ENCODE assay signal across 25 mouse cellular contexts in genomic region chr6:48979616-48980015, GRCm38 (mm10). TPM values are rescaled to one million over a fixed set of nuclear protein-coding genes. Genes with fewer than 3 reads are reported as not detected.
A peak's percentile ranks its signal among the peaks of the same experiment; 100 is the strongest.
DNase-seq lines count a peak whose midpoint lies in the region.
"Had no signal": no experiment of that assay in that cellular context is flagged by ENCODE, and none has a peak within 500 bp of the region (broad histone marks: within the 10 kb centered on the region; RNA-seq: fewer than 3 reads in every experiment).

No protein-coding gene starts in this region.

- intact Hi-C loops in heart, postnatal 14 days (cut with DNase I): no loop called here

- DNase-seq in adrenal gland, adult 2 months: peak; percentile 34
- DNase-seq in adrenal gland, postnatal 36 days: no peak
- DNase-seq in heart, adult 11 months: peak; percentile 72
- no peak for DNase-seq in heart, postnatal 14 days
- DNase-seq: adrenal gland, adult 8-10 months; adrenal gland, postnatal 10 days; adrenal gland, postnatal 14 days; adrenal gland, postnatal 25 days; B cell, adult 2 months; cerebellum, adult 11 months; cerebellum, adult 11-12 months; cerebellum, adult 18-20 months; cerebellum, adult 2 months; cerebellum, adult 8-10 months had no signal

RNA-seq across cellular contexts. Expression of gene Doxl2, which starts 4.9 kb away (rescaled TPM):
- not detected for total RNA-seq in adrenal gland, adult 2 months (2021)
- not detected in 2 replicates for polyA plus RNA-seq in adrenal gland, adult 2 months (2012; rRNA removed)
- not detected for total RNA-seq in adrenal gland, postnatal 36 days (2021)
- not detected for total RNA-seq in heart, postnatal 14 days (2021)
- total RNA-seq: adrenal gland, adult 18-20 months; adrenal gland, postnatal 10 days; adrenal gland, postnatal 14 days; adrenal gland, postnatal 25 days; adrenal gland, postnatal 4 days; CH12.LX; G1E; MEL had no signal
- polyA plus RNA-seq: brain, embryonic 14.5 days; C2C12; CD4-positive, CD25-positive, alpha-beta regulatory T cell, adult 4 months; cerebellum, adult 2 months; G1E; Patski had no signal

RNA-seq across cellular contexts. Expression of gene Svs1, which starts 7.0 kb away (rescaled TPM):
- total RNA-seq in adrenal gland, adult 2 months (2021): not detected
- not detected in 2 replicates for polyA plus RNA-seq in adrenal gland, adult 2 months (2012; rRNA removed)
- not detected for total RNA-seq in adrenal gland, postnatal 36 days (2021)
- not detected for total RNA-seq in heart, postnatal 14 days (2021)
- total RNA-seq: adrenal gland, adult 18-20 months; adrenal gland, postnatal 10 days; adrenal gland, postnatal 14 days; CH12.LX; ES-E14; MEL had no signal
- polyA plus RNA-seq: activated CD4-positive, CD25-positive, alpha-beta regulatory T cell, adult 4 months; brain, embryonic 14.5 days; C2C12; CD4-positive, CD25-positive, alpha-beta regulatory T cell, adult 4 months; cerebellum, adult 2 months; G1E; Patski had no signal

RNA-seq across cellular contexts. Expression of gene 1600015I10Rik, which starts 49.9 kb away (rescaled TPM):
- total RNA-seq in adrenal gland, adult 2 months (2021): not detected
- polyA plus RNA-seq in adrenal gland, adult 2 months (2012; rRNA removed): not detected in 2 replicates
- total RNA-seq in adrenal gland, postnatal 36 days (2021): not detected
- total RNA-seq in heart, postnatal 14 days (2021): not detected
- total RNA-seq: adrenal gland, adult 18-20 months; adrenal gland, adult 8-10 months; adrenal gland, postnatal 14 days; adrenal gland, postnatal 25 days; adrenal gland, postnatal 4 days; CH12.LX; ES-E14; MEL had no signal
- polyA plus RNA-seq: activated CD4-positive, CD25-positive, alpha-beta regulatory T cell, adult 4 months; brain, embryonic 14.5 days; C2C12; CD4-positive, CD25-positive, alpha-beta regulatory T cell, adult 4 months; cerebellum, adult 2 months; G1E; Patski had no signal

RNA-seq across cellular contexts. Expression of gene Gpnmb, which starts 56.7 kb away (rescaled TPM):
- total RNA-seq in adrenal gland, adult 2 months (2021): under 1 TPM; 0.79 to 0.86 TPM
- 0.65 and 1.3 TPM in 2 replicates for polyA plus RNA-seq in adrenal gland, adult 2 months (2012; rRNA removed)
- 1 to 10 TPM in 1 of 2 experiments, under 1 TPM in 1; 0.40 to 7.8 TPM for total RNA-seq in adrenal gland, postnatal 36 days (2021)
- total RNA-seq in heart, postnatal 14 days (2021): 1 to 10 TPM in 1 of 2 experiments, under 1 TPM in 1; 0.59 to 1.1 TPM
- total RNA-seq: CH12.LX, MEL had no signal

Comparison
In these comparisons a context has a peak if more than half of its experiments do, and no peak if none do; other contexts are left out.
1. DNase-seq: peak in adrenal gland, adult 2 months (single experiment) and heart, adult 11 months (single experiment); none in adrenal gland, postnatal 36 days (0 of 2) and heart, postnatal 14 days (0 of 2).